Mouse (Mus musculus): ENCODE results near the gene Cacng7. TPM values are rescaled to one million over a fixed set of nuclear protein-coding genes. Genes with fewer than 3 reads are reported as not detected.

Cacng7 gene
- 1.2 TPM for polyA plus RNA-seq (2015; fragmentation: Illumina TruSeq; extraction: RNeasy Lipid Tissue Mini Kit (QIAGEN cat#74804); ENCODE audit: insufficient read depth, low replicate concordance)

DNA sequence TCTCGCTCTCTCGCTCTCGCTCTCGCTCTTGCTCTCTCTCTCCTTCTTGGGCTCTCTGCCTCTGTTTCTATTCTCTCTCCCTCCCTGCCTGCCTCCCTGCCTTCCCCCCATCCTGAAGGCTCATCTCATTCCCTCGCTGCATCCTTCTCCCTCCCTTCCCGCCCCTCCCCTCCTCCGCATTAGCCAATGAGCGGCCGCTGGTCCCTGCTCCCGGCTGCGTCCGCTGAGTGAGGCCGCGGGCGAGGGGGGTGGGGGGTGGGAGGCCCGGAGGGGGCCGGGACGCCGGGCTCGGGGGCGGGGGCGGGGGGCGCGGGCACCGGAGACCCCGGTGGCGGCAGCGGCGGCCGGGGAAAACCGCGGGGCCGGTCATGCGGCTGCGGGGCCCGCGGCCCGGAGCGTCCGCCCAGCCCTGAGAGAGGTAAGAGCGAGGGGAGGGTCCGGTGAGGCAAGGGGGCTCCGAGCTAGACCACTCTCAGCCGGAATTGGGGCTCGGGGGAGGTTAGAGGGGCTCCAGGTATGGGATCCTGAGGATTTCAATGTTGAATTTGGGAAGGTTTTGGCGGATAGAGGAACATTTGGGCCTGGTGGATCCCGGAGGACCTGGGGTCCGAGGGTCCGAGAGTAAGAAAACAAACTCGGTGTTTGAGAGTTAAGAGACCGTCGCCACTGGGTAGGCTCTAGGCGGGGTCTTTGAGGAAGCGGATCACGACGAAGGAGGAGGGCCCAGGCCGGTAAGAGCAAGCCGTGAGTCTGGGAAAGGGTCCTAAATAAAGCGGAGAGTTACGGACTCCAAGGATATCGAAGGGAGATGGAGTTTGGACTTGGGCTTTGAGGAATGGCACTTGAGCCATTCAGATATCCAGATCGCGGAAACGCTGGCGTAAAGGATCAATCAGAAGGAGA, at the start of gene Cacng7:
Gene Cacng7 (plus strand): TSS at position 337 of the 903 bp plus-strand sequence.

DNA sequence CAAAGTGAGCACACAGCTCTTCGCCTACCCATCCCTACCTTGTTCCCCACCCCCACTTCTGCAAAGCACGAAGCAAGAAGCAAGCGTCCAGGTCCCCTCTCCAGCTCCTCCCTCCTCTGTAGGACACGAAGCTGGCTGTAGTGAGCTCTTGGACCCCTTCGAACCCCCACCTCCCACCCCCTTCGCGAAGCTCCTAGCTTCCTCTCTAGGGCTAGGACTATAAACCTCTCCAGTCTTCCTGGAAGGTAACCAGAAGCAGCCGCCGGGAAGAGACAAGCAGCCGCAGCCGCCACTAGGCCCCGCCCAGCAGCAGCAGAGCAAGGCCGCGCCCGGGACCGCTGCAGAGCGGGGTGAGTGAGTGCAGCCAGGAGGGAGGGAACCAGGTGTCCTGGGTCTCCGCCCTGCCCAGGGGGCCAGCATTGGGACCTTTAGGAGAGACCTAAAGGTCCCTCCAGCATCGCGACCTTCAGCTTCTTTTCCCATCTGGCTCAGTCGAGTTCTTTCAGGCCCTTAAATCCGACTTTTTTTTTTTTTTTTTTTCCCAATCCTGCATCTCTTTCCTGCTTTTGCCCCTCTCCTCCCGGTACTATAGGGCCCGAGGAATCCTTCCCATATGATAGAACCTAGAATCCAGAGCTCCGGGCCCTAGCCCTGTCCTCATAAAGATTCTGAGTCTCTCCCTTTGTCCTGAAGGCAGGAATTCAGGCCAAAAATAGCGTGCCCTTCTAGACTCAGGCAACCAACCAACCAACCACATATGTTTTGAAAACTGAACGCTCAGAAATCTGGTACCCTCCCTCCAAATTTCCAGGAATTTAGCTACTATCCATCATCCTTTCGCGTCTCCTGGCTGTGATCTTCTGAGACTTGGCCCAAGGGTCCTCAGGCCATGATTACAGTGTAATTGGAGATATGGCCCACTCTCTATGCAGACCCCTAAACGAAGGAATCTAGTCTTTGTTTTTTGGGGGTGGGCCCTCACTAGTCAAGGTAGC, 43.5 kb upstream of the Cacng7 start, which contains the start of the genes Myadm and Prkcg:
Gene Myadm (plus strand): TSS at position 105 of the 995 bp plus-strand sequence.
Gene Prkcg (plus strand): TSS at position 204 of the 995 bp plus-strand sequence.

DNA sequence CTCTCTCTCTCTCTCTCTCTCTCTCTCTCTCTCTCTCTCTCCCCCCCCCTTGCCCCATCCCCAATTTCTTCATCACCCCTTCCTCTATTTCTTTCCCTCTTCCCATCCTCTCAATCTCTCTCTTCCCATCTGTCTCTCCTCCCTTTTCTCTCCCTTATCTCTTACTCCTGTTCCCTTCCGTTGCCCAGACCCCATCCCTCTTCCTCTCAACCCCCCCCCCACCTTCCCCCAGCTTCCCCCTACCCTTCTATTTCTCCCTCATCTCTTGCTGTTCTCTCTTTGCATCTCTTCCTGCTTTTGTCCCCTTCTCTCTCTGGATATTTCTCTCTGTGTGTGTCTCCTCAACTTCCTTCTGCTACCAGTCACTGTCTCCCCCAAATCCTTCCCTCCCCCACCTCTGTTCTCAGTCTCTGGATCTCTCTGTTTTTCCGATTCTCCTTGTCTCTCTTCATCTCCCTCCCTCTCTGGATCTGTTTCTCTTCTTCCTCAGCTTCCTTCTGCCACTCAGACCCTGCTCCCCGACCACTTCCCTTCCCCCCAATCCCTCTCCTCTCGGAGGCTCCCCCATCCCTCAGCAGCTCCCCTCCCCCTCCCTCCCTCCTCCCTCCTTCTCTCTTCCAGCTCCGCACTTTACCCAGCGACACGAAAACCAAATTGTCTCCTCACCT, 57.8 kb downstream of the Cacng7 start, which contains the start of gene Cacng8:
Gene Cacng8 (plus strand): TSS at position 271 of the 668 bp plus-strand sequence.

Other genes starting within 250 kb of the Cacng7 start
- gene AU018091, start 163.8 kb upstream of the Cacng7 start, polyA plus RNA-seq (2015; fragmentation: Illumina TruSeq; extraction: RNeasy Lipid Tissue Mini Kit (QIAGEN cat#74804); ENCODE audit: insufficient read depth, low replicate concordance) = not detected
- 1.3 TPM for gene Nlrp12, start 83.2 kb upstream of the Cacng7 start, polyA plus RNA-seq (2015; fragmentation: Illumina TruSeq; extraction: RNeasy Lipid Tissue Mini Kit (QIAGEN cat#74804); ENCODE audit: insufficient read depth, low replicate concordance)
- gene Myadm, start 43.9 kb upstream of the Cacng7 start, polyA plus RNA-seq (2015; fragmentation: Illumina TruSeq; extraction: RNeasy Lipid Tissue Mini Kit (QIAGEN cat#74804); ENCODE audit: insufficient read depth, low replicate concordance) = 102 TPM
- 2.2 TPM for gene Prkcg, start 43.8 kb upstream of the Cacng7 start, polyA plus RNA-seq (2015; fragmentation: Illumina TruSeq; extraction: RNeasy Lipid Tissue Mini Kit (QIAGEN cat#74804); ENCODE audit: insufficient read depth, low replicate concordance)
- not detected for gene Cacng8, start 57.7 kb downstream of the Cacng7 start, polyA plus RNA-seq (2015; fragmentation: Illumina TruSeq; extraction: RNeasy Lipid Tissue Mini Kit (QIAGEN cat#74804); ENCODE audit: insufficient read depth, low replicate concordance)
- gene Cacng6, start 91.2 kb downstream of the Cacng7 start, polyA plus RNA-seq (2015; fragmentation: Illumina TruSeq; extraction: RNeasy Lipid Tissue Mini Kit (QIAGEN cat#74804); ENCODE audit: insufficient read depth, low replicate concordance) = not detected
- gene Tarm1, start 169.7 kb downstream of the Cacng7 start, polyA plus RNA-seq (2015; fragmentation: Illumina TruSeq; extraction: RNeasy Lipid Tissue Mini Kit (QIAGEN cat#74804); ENCODE audit: insufficient read depth, low replicate concordance) = 1.7 TPM

Measured in spleen, adult 10 weeks (tissue).